Mouse (Mus musculus): Measurements from ENCODE around the gene Ankrd11. TPM values are rescaled to one million over a fixed set of nuclear protein-coding genes. Genes with fewer than 3 reads are reported as not detected.
"Not testable (repeated sequence)": the region's sequence is repeated elsewhere in the genome, so short reads cannot be mapped to it uniquely, and the experiment has no call there.

Gene Ankrd11
- total RNA-seq, 2 experiments from 2014 or later = 63.7 to 73.0 TPM

- DNase-seq (ENCODE audit: low spot score) = no peak
- intact Hi-C loops (cut with DNase I) = loop anchor here (1.0 to 5.0 kb wide), 3 partner anchors 23 to 135 kb away; no protein-coding TSS in a partner anchor
Measured at GRCm38 (mm10) chr8:123041774-123042105, 337 bp downstream of the Ankrd11 start.

- intact Hi-C loops (cut with DNase I) = loop anchor here (5.0 kb wide), 1 partner anchor 114 kb away; no protein-coding TSS in a partner anchor
- DNase-seq (ENCODE audit: low spot score) = peak; percentile 36
Measured at GRCm38 (mm10) chr8:123041008-123041773, 886 bp downstream of the Ankrd11 start.

GRCm38 (mm10) chr8:123040110-123040650, 1.9 kb downstream of the Ankrd11 start:
- intact Hi-C loops (cut with DNase I) = loop anchor here (5.0 kb wide), 1 partner anchor 113 kb away; no protein-coding TSS in a partner anchor
- no peak for DNase-seq (ENCODE audit: low spot score)

GRCm38 (mm10) chr8:123039376-123040109, 2.5 kb downstream of the Ankrd11 start:
- intact Hi-C loops (cut with DNase I) = loop anchor here (5.0 kb wide), 1 partner anchor 112 kb away; no protein-coding TSS in a partner anchor
- DNase-seq (ENCODE audit: low spot score) = no peak

GRCm38 (mm10) chr8:123038351-123038750, 3.7 kb downstream of the Ankrd11 start:
- intact Hi-C loops (cut with DNase I) = no loop called here
- no peak for DNase-seq (ENCODE audit: low spot score)

DNA sequence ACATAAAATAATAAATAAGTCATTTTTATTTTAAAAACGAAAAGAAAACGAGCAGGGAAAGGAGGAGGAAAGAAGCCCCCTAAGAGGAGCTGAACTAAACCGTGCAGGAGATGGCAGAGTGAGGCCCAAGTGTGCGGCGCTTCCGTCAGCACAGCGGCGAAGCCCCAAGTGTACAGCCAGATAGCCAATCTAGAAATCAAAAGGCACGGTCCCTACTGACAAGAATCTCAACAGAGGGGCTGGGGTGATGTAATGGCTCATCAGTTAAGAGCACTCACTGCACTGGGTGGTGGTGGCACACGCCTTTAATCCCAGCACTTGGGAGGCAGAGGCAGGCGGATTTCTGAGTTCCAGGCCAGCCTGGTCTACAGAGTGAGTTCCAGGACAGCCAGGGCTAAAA, 4.6 kb downstream of the Ankrd11 start:
- DNase-seq (ENCODE audit: low spot score) = no peak
- intact Hi-C loops (cut with DNase I) = no loop called here

DNA sequence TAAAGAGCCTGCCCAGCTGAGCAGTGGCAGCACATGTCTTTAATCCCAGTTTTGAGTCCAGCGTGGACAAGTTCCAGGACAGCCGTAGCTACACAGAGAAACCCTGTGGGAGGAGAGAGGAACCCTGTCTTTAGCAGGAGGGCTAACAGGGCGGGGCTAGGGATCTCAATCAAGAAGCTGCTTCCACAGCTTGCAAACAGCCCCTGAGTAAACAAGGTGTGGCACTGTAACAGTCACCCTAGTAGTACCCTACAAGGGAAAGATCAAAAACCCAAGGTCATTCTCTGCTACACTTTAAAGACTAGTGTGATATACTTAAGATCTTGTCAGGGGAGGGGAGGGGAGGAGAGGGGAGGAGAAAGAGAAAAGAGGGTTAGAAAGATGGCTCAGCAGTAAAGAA, 5.1 kb downstream of the Ankrd11 start:
- intact Hi-C loops (cut with DNase I) = no loop called here
- DNase-seq (ENCODE audit: low spot score) = no peak

DNA sequence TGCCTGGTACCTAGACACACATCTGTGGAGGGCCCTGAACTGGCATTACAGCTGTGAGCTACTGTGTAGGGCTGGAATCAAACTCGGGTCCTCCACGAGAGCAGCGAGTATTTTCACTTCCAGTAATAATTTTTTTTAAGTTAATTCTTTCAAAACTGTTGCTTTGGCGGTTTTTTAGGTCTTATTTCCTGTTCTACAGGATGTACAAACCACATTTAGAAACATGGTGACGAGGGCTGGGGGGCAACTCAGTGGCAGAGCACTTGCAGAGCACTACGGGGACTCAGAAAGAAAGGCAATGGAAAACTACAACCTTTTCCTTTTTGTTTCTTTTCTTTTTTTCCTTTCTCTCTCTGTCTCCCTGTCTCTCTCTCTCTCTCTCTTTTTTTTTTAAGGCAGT, 7.9 kb downstream of the Ankrd11 start:
- intact Hi-C loops (cut with DNase I) = loop anchor here (5.0 kb wide), 1 partner anchor 37 kb away; no protein-coding TSS in a partner anchor

GRCm38 (mm10) chr8:123033431-123033830, 8.6 kb downstream of the Ankrd11 start:
- intact Hi-C loops (cut with DNase I) = loop anchor here (5.0 kb wide), 1 partner anchor 36 kb away; no protein-coding TSS in a partner anchor
- DNase-seq (ENCODE audit: low spot score) = no peak

More for the DNA sequence above, 7.9 kb downstream of the Ankrd11 start:
- no peak for DNase-seq (ENCODE audit: low spot score)

DNA sequence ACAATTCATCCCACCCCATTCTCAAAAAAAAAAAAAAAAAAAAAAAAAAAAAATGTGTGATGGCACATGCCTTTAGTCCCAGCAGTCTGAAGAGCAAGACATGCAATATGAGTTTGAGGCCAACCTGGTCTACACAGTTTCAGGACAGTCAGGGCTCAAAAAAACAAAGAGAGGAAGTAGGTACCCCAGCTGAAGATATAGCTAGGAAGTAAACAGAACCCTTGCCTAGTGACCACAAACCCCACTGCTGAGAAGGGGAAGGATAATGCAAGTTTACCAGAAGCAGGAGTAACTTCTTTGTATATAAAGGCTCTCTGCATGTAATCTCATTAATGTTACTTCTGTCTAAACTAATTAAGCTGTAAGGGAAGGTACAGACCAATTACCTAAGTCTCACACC, 9.3 kb downstream of the Ankrd11 start:
- no peak for DNase-seq (ENCODE audit: low spot score)
- intact Hi-C loops (cut with DNase I) = loop anchor here (5.0 kb wide), 1 partner anchor 35 kb away; no protein-coding TSS in a partner anchor

- intact Hi-C loops (cut with DNase I) = loop anchor here (5.0 kb wide), 1 partner anchor 34 kb away; no protein-coding TSS in a partner anchor
- no peak for DNase-seq (ENCODE audit: low spot score)
Measured at GRCm38 (mm10) chr8:123031321-123031978, 10.6 kb downstream of the Ankrd11 start.

DNA sequence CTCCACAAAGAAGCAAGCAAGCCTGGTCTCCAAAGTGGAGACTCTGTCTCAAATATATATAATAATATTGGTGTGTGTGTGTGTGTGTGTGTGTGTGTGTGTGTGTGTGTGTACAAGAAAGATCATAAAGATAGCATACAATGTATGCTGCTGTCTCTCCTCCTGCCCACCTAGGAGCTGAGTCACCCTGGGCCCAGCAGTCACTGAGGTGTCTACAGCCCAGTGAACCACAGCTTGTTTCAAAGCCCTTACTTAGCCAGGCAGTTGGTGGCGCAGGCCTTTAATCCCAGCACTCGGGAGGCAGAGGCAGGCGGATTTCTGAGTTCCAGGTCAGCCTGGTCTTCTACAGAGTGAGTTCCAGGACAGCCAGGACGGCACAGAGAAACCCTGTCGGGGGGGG, 12.0 kb downstream of the Ankrd11 start:
- intact Hi-C loops (cut with DNase I) = loop anchor here (5.0 kb wide), 1 partner anchor 33 kb away; no protein-coding TSS in a partner anchor
- not testable (repeated sequence) for DNase-seq (ENCODE audit: low spot score)

- intact Hi-C loops (cut with DNase I) = no loop called here
- DNase-seq (ENCODE audit: low spot score) = no peak
Measured at GRCm38 (mm10) chr8:123027786-123028185, 14.3 kb downstream of the Ankrd11 start.

GRCm38 (mm10) chr8:123025951-123026351, 16.1 kb downstream of the Ankrd11 start:
- intact Hi-C loops (cut with DNase I) = no loop called here
- DNase-seq (ENCODE audit: low spot score) = no peak

GRCm38 (mm10) chr8:123024226-123024625, 17.9 kb downstream of the Ankrd11 start:
- intact Hi-C loops (cut with DNase I) = no loop called here
- no peak for DNase-seq (ENCODE audit: low spot score)

DNA sequence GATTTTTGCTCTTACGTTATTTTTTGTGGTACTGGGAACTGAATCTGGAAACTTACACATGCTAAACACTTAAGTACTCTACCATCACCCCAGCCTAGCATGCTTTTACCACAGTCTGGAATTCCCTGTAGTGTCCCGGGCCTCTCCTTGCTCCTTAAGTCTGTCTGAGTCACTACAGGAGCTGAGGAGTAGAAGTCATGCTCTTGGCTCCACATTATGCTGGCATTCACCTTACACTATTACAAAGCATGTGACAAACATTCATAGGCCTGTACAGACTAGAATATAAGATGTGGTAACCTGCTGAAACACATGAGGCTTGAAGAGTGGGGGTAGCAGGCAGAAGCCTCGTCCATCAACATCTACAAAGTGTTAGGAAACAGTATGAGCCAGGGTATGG, 19.4 kb downstream of the Ankrd11 start:
- intact Hi-C loops (cut with DNase I) = no loop called here

GRCm38 (mm10) chr8:123021259-123021658, 20.8 kb downstream of the Ankrd11 start:
- no peak for DNase-seq (ENCODE audit: low spot score)
- intact Hi-C loops (cut with DNase I) = no loop called here

More for the DNA sequence above, 19.4 kb downstream of the Ankrd11 start:
- no peak for DNase-seq (ENCODE audit: low spot score)

DNA sequence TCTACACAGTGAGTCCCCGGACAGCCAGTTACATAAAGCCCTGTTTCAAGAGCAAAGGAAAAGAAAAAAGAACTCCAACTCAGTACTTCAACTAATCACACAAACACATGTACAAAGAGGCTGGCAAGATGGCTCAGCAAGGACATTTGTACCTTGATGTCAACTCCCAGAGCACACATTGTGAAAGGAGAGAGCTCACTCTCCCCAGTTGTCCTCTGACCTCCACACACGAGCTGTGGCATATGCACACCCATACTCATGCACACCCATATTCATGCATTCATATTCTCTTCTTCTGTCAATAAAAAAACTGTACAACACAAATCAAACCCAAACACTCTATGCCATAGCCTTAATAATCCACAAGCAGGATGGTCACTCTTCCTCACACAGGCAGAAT, 21.2 kb downstream of the Ankrd11 start:
- intact Hi-C loops (cut with DNase I) = no loop called here
- no peak for DNase-seq (ENCODE audit: low spot score)

DNA sequence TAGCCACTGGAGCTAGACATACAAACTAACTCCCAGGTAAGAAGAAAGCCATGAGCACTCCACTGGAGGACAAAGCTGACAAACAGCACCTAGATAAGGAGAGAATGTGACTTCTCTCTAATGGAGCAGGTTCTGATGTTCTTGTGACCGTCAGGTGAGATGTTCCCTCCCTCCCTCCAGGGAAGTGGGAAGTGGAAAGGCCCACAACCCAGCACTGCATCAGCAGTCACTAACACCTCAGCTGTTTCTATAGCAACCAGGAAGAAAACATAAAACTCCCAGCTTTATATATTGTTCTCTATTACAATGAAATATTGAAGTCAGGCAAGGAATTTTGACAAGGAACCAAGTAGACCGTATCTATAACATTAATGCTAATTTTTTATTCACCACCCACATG, 22.0 kb downstream of the Ankrd11 start:
- intact Hi-C loops (cut with DNase I) = no loop called here
- DNase-seq (ENCODE audit: low spot score) = no peak

Data from heart, postnatal 25 days (tissue).